Mouse (Mus musculus) G1E (cell line): ENCODE measurements around the gene Shank2.

Experiments used
- CTCF ChIP-seq: IDR thresholded peaks from 2 replicates; pipeline ENCODE4 v1.5.1; 2012; ENCODE audit warnings: low read depth, low read length, inconsistent platforms, mixed read lengths
- GATA1 ChIP-seq: IDR thresholded peaks from 2 replicates; pipeline ENCODE4 v1.6.1; 2012; ENCODE audit warnings: borderline replicate concordance, low read length, inconsistent platforms, mixed read lengths
- GATA2 ChIP-seq: IDR thresholded peaks from 2 replicates; pipeline ENCODE4 v1.6.1; 2012; ENCODE audit warnings: low read depth, low read length, inconsistent platforms, borderline replicate concordance
- POLR2AphosphoS5 ChIP-seq: IDR thresholded peaks from 2 replicates; pipeline ENCODE4 v1.6.1; 2012; ENCODE audit warnings: low read depth, low read length, inconsistent platforms; ENCODE audit not compliant: insufficient replicate concordance
- TAL1 ChIP-seq: conservative IDR thresholded peaks from 2 replicates; pipeline ENCODE4 v1.6.1; 2012; ENCODE audit warnings: low read depth, low read length, inconsistent platforms, mixed read lengths

DNA sequence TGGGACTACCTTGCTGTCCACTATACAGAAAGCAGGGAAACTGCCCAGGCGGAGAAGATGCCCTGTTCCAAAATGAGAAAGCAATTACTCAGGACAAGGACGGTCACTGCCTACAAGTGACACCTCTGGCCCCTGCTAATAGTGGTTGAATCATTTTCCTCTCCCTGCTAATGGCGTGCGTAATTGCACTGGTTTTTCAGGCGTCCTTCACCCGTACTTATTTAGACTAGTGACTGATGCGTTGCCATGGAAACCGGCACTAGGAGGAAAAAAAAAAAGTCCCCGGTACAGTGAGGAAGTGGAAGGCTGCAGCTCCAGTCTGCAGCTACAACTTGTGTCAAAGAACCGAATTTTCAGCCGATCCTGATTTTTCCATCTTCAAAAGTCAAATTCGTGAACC lies 236.7 kb downstream of the Shank2 start:
- TF ChIP-seq CTCF (no peak), GATA1 (no peak), TAL1 (no peak), GATA2 (no peak), POLR2AphosphoS5 (no peak)
